Mouse (Mus musculus) myocyte (in vitro differentiated cells): Measurements from ENCODE around the gene Selenbp2.
"Not testable (repeated sequence)": the region's sequence is repeated elsewhere in the genome, so short reads cannot be mapped to it uniquely, and the experiment has no call there.

Experiments used
- MYOD1 ChIP-seq, 3 experiments: IDR thresholded peaks; one replicate each; pipeline ENCODE4 v1.6.1; 2011; ENCODE audit warnings: control low read depth in 2 of 3, low read depth in 2 of 3, mild to moderate bottlenecking in 2 of 3, moderate library complexity in 1 of 3; ENCODE audit not compliant: insufficient read length in 2 of 3, control insufficient read depth in 1 of 3
- POLR2A ChIP-seq: IDR thresholded peaks from one replicate; pipeline ENCODE4 v1.6.1; 2011; ENCODE audit warnings: low read depth, mild to moderate bottlenecking, control low read depth, moderate library complexity; ENCODE audit not compliant: insufficient read length

DNA sequence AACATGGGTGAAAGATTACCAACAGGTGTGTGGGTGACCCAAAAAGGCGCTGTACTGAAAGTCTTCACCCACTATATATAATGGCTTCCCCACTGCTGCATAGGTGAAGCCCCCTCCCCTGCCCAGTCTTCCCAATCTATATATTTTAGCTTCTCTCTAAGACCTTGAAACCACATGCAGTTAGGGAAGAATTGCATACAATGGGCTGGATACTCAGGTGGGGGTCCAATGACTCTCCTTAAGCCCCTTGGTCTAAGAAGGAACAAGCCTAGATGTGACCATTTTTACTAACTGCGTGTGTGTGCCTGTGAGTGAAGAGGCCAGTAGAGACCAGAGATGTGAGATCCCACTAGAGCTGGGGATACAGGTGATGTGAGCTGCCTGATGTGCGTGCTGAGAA is 20.1 kb downstream of the Selenbp2 start:
- not testable (repeated sequence) for TF ChIP-seq POLR2A; MYOD1 (IDR thresholded peaks at IDR 0.05; ENCODE audit: control insufficient read depth in 1 of 3, insufficient read length in 2 of 3, low read depth in 2 of 3)
